Mouse (Mus musculus): ENCODE measurements around the gene Sfr1. TPM values are rescaled to one million over a fixed set of nuclear protein-coding genes. Genes with fewer than 3 reads are reported as not detected.

Gene Sfr1
- polyA plus RNA-seq (2014; fragmentation: Nextera tagmentation; extraction: Ambion mirVana) = 213 and 217 TPM in 2 replicates

DNA sequence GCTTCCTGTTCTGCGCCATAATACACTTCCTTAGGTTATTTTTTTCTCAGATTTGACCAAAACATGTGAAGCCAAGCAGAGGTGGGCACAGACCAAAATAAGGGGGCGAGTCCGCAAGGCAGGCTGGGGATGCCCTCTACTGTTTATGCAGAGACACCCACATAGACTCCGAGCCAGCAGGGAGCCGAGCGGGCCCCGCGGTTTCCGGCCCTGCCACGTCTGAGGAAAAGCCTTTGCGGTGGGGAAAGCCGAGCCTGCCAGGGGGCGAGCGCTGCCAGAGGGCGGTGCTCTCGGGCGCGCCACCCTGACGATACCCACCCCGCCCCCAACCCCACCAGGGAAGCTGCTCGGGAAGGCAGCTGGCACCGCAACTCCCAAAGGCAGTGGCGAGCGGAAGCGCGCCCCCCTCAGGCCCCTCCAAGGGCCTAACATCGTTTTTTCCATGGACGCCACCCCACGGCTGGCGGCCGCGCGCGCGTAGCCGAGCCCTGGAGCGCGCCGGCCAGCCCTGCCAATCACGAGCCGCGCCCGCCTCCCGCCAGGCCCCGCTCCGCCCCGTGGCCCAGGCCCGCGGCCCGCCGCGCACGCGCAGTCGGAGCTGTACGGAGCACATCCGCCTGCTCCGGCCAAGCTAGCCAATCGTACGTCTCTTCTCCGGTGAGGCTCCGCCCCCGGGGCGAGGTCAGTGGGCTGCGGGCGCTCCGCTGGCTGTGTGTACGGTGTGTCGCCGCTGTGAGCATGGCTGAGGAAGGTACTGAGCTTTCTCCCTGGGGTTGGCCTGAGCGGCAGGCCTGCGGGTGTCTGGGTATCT lies at the start of gene Sfr1:
Gene Sfr1 (plus strand): TSS at position 612 of the 811 bp plus-strand sequence.
- peaks cover 39% of the 10 kb centered on the region for H3K36me3 ChIP-seq (ENCODE audit: control insufficient read depth, insufficient read depth, low read length)
- H3K27me3 ChIP-seq (ENCODE audit: control insufficient read depth, insufficient read depth, low read length) = no peaks in the 10 kb centered on the region
- WGBS = under 1% methylated on average over 59 of the region's 72 CpGs
- peak within 1 kb of the TSS; percentile 76 to 80 for H3K4me3 ChIP-seq (ENCODE audit: control insufficient read depth in 1 of 2, insufficient read depth in 1 of 2, low read depth in 1 of 2, low read length in 2 of 2)
- H3K9me3 ChIP-seq (ENCODE audit: control insufficient read depth, low read length) = no peaks in the 10 kb centered on the region
- H3K4me2 ChIP-seq (ENCODE audit: low read length) = peak within 1 kb of the TSS; percentile 83
- H3K27ac ChIP-seq (replicated peaks in 1 of 2; ENCODE audit: control insufficient read depth in 1 of 2, insufficient read depth in 1 of 2, low read depth in 2 of 2, low read length in 2 of 2) = peak within 1 kb of the TSS; percentile 99 to 100
- H3K9ac ChIP-seq (ENCODE audit: low read length) = peak within 1 kb of the TSS; percentile 82
- ATAC-seq (ENCODE audit: insufficient number of reproducible peaks, insufficient read depth, low FRiP score, low read depth) = peak; percentile 96
- peaks cover 0 to 31% of the 10 kb centered on the region in 2 experiments for H3K4me1 ChIP-seq (ENCODE audit: control insufficient read depth in 2 of 2, insufficient read depth in 2 of 2, low read length in 2 of 2)

DNA sequence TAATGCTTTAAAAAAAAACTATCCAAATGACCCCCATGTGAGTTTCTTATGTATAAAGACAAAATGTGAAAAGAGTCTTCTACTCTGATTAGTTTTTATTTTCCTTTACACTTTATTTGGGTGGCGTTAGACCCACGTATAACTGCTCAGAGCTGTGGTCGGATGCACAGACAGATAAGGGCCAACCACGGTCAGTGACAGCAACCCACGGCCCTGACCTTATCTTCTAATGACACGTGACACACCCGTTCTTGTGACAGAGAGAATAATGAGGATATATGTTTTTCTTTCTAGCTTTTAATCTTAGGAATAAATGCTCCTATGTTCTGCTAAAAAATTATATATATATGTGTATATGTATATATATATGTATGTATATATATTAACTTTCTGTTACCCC lies 41.9 kb upstream of the Sfr1 start:
- Histone ChIP-seq H3K9ac (ENCODE audit: low read length) (no peak overlapping the region), H3K36me3 (ENCODE audit: control insufficient read depth, insufficient read depth, low read length) (no peaks in the 10 kb centered on the region), H3K9me3 (ENCODE audit: control insufficient read depth, low read length) (no peaks in the 10 kb centered on the region), H3K4me2 (ENCODE audit: low read length) (no peak overlapping the region), H3K4me1 (ENCODE audit: control insufficient read depth in 2 of 2, insufficient read depth in 2 of 2, low read length in 2 of 2) (no peaks in the 10 kb centered on the region), H3K4me3 (ENCODE audit: control insufficient read depth in 1 of 2, insufficient read depth in 1 of 2, low read depth in 1 of 2, low read length in 2 of 2) (no peak overlapping the region), H3K27me3 (ENCODE audit: control insufficient read depth, insufficient read depth, low read length) (no peaks in the 10 kb centered on the region; the same call in 1 of the 2 replicates), H3K27ac (replicated peaks in 1 of 2; ENCODE audit: control insufficient read depth in 1 of 2, insufficient read depth in 1 of 2, low read depth in 2 of 2, low read length in 2 of 2) (no peak overlapping the region)
- 65% methylated on average over 7 of the region's 7 CpGs for whole genome bisulfite sequencing
- no peak for ATAC-seq (ENCODE audit: insufficient number of reproducible peaks, insufficient read depth, low FRiP score, low read depth)

DNA sequence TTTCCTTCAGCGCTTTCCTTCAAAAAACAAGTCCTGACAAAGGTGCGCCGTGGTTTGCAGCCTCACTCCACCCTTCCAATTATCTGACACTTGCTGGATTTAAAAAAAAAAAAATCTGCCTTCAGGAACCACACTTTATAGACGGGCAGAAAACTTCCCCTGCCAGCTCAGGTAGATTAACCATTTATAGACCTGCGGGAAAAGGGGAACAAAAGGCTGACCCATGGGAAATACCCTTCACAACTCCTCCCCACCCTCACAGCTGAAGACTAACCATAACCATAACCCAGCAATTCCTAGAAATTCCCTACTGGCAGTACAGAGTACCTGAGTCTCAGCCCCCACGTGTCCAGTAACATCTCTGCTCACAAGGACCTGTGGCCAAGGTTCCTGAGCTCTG lies 39.5 kb upstream of the Sfr1 start, which contains the start of gene Col17a1:
Gene Col17a1 (minus strand): TSS at position 101 of the 400 bp plus-strand sequence.
- Histone ChIP-seq H3K4me2 (ENCODE audit: low read length) (no peak within 1 kb of the TSS), H3K27ac (replicated peaks in 1 of 2; ENCODE audit: control insufficient read depth in 1 of 2, insufficient read depth in 1 of 2, low read depth in 2 of 2, low read length in 2 of 2) (no peak within 1 kb of the TSS), H3K27me3 (ENCODE audit: control insufficient read depth, insufficient read depth, low read length) (no peaks in the 10 kb centered on the region; the same call in 1 of the 2 replicates), H3K36me3 (ENCODE audit: control insufficient read depth, insufficient read depth, low read length) (no peaks in the 10 kb centered on the region), H3K4me1 (ENCODE audit: control insufficient read depth in 2 of 2, insufficient read depth in 2 of 2, low read length in 2 of 2) (no peaks in the 10 kb centered on the region), H3K9ac (ENCODE audit: low read length) (no peak within 1 kb of the TSS), H3K4me3 (ENCODE audit: control insufficient read depth in 1 of 2, insufficient read depth in 1 of 2, low read depth in 1 of 2, low read length in 2 of 2) (no peak within 1 kb of the TSS), H3K9me3 (ENCODE audit: control insufficient read depth, low read length) (no peaks in the 10 kb centered on the region)
- WGBS = 79% methylated on average over 6 of the region's 6 CpGs
- ATAC-seq (ENCODE audit: insufficient number of reproducible peaks, insufficient read depth, low FRiP score, low read depth) = no peak

DNA sequence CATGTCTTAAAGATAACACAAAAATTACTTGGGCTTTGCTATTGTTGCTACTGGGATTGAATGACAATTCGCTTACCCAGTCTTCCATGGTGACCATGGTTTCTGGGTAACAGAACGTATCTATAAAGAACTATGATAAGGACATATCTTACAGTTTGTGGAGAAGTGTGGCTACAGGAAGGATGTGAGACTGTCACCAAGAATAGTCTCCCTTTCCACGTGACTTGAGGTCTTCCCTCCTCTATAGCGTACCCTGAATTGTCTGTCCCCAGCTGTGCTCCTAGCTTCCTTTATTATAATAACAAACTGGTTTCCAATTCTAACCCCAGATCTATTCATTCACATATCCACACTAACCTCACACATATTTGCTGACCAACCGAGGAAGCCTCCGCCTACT lies 35.8 kb upstream of the Sfr1 start:
- WGBS = 70% methylated on average over 6 of the region's 6 CpGs

DNA sequence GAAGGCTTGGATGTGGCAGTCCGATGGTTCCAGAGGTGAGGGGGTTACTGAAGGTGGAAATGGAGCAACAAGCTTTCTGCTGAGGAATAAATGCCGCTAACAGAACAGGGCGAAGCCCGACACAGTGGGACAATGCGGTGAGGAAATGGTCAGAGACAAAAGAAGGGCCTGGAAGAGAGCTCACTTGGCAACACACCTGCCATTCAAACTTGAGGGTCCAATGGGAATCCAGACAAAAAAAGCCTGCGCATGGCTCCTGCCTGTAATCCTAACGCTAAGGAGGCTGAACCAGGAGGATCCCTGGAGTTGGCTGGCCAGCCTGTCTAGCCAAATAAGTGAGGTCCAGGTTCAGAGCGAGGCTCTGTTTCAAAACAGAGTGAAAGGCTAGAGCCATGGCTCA lies 35.1 kb upstream of the Sfr1 start:
- H3K27ac ChIP-seq (replicated peaks in 1 of 2; ENCODE audit: control insufficient read depth in 1 of 2, insufficient read depth in 1 of 2, low read depth in 2 of 2, low read length in 2 of 2) = no peak overlapping the region
- no peaks in the 10 kb centered on the region for H3K9me3 ChIP-seq (ENCODE audit: control insufficient read depth, low read length)
- H3K27me3 ChIP-seq (ENCODE audit: control insufficient read depth, insufficient read depth, low read length) = no peaks in the 10 kb centered on the region; the same call in 1 of the 2 replicates
- no peaks in the 10 kb centered on the region for H3K4me1 ChIP-seq (ENCODE audit: control insufficient read depth in 2 of 2, insufficient read depth in 2 of 2, low read length in 2 of 2)
- no peak overlapping the region for H3K9ac ChIP-seq (ENCODE audit: low read length)
- no peak for ATAC-seq (ENCODE audit: insufficient number of reproducible peaks, insufficient read depth, low FRiP score, low read depth)
- H3K36me3 ChIP-seq (ENCODE audit: control insufficient read depth, insufficient read depth, low read length) = no peaks in the 10 kb centered on the region
- 89% methylated on average over 8 of the region's 8 CpGs for whole genome bisulfite sequencing
- no peak overlapping the region for H3K4me2 ChIP-seq (ENCODE audit: low read length)
- H3K4me3 ChIP-seq (ENCODE audit: control insufficient read depth in 1 of 2, insufficient read depth in 1 of 2, low read depth in 1 of 2, low read length in 2 of 2) = no peak overlapping the region

More for the DNA sequence above, 35.8 kb upstream of the Sfr1 start:
- no peak for ATAC-seq (ENCODE audit: insufficient number of reproducible peaks, insufficient read depth, low FRiP score, low read depth)
- Histone ChIP-seq H3K4me3 (ENCODE audit: control insufficient read depth in 1 of 2, insufficient read depth in 1 of 2, low read depth in 1 of 2, low read length in 2 of 2) (no peak overlapping the region), H3K27ac (replicated peaks in 1 of 2; ENCODE audit: control insufficient read depth in 1 of 2, insufficient read depth in 1 of 2, low read depth in 2 of 2, low read length in 2 of 2) (no peak overlapping the region), H3K4me2 (ENCODE audit: low read length) (no peak overlapping the region), H3K9ac (ENCODE audit: low read length) (no peak overlapping the region), H3K9me3 (ENCODE audit: control insufficient read depth, low read length) (no peaks in the 10 kb centered on the region), H3K36me3 (ENCODE audit: control insufficient read depth, insufficient read depth, low read length) (no peaks in the 10 kb centered on the region), H3K4me1 (ENCODE audit: control insufficient read depth in 2 of 2, insufficient read depth in 2 of 2, low read length in 2 of 2) (no peaks in the 10 kb centered on the region), H3K27me3 (ENCODE audit: control insufficient read depth, insufficient read depth, low read length) (no peaks in the 10 kb centered on the region; the same call in 1 of the 2 replicates)

DNA sequence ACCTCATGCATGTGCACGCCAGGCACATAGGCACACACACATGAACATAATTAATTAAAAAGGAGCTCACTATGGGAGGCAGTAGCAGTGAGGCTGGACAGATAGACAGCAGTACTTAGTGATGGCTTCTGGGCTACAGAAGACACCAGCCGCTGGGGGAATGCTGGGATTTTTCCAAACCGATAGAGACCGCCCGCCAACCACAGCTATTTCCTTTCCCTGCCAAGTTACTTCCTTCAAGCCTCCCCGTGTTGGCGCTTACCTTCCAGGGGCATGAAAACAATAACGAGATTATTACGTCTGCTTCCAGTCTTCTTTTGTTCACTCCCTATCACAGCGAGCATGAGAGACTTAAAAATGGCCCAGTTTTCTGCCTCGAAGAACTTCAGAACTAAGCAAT lies 34.4 kb upstream of the Sfr1 start:
- 81% methylated on average over 11 of the region's 11 CpGs for WGBS
- H3K9ac ChIP-seq (ENCODE audit: low read length) = no peak overlapping the region
- H3K9me3 ChIP-seq (ENCODE audit: control insufficient read depth, low read length) = 0 out of 2 replicates have a peak, but pooled peaks cover 2% of the 10 kb centered on the region
- H3K36me3 ChIP-seq (ENCODE audit: control insufficient read depth, insufficient read depth, low read length) = no peaks in the 10 kb centered on the region
- no peaks in the 10 kb centered on the region; the same call in 1 of the 2 replicates for H3K27me3 ChIP-seq (ENCODE audit: control insufficient read depth, insufficient read depth, low read length)
- no peak overlapping the region for H3K27ac ChIP-seq (replicated peaks in 1 of 2; ENCODE audit: control insufficient read depth in 1 of 2, insufficient read depth in 1 of 2, low read depth in 2 of 2, low read length in 2 of 2)
- ATAC-seq (ENCODE audit: insufficient number of reproducible peaks, insufficient read depth, low FRiP score, low read depth) = no peak
- no peak overlapping the region for H3K4me2 ChIP-seq (ENCODE audit: low read length)
- H3K4me3 ChIP-seq (ENCODE audit: control insufficient read depth in 1 of 2, insufficient read depth in 1 of 2, low read depth in 1 of 2, low read length in 2 of 2) = no peak overlapping the region
- H3K4me1 ChIP-seq (ENCODE audit: control insufficient read depth in 2 of 2, insufficient read depth in 2 of 2, low read length in 2 of 2) = no peaks in the 10 kb centered on the region

DNA sequence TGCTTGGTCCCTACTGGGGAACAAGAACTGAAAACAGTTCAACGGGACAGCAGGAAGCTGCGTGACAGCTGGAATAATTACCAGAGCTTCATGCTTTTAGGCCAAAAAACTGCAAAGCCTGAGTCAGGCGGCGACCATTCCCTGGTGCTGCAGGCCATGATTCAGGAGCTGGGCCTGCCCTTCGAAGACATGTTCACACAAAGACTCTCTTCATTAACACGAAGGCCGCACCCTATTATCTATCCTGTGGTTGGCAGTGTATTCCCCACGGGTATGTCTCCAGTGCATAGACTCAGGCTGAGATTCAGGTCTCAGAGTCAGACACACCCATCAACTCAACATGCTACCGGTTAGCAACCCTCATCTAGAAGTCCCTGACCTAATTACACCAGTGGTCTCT lies 33.2 kb upstream of the Sfr1 start:
- Histone ChIP-seq H3K4me1 (ENCODE audit: control insufficient read depth in 2 of 2, insufficient read depth in 2 of 2, low read length in 2 of 2) (no peaks in the 10 kb centered on the region), H3K9ac (ENCODE audit: low read length) (no peak overlapping the region), H3K27me3 (ENCODE audit: control insufficient read depth, insufficient read depth, low read length) (no peaks in the 10 kb centered on the region), H3K4me3 (ENCODE audit: control insufficient read depth in 1 of 2, insufficient read depth in 1 of 2, low read depth in 1 of 2, low read length in 2 of 2) (no peak overlapping the region), H3K9me3 (ENCODE audit: control insufficient read depth, low read length) (0 out of 2 replicates have a peak, but pooled peaks cover 3% of the 10 kb centered on the region), H3K4me2 (ENCODE audit: low read length) (no peak overlapping the region), H3K36me3 (ENCODE audit: control insufficient read depth, insufficient read depth, low read length) (no peaks in the 10 kb centered on the region), H3K27ac (replicated peaks in 1 of 2; ENCODE audit: control insufficient read depth in 1 of 2, insufficient read depth in 1 of 2, low read depth in 2 of 2, low read length in 2 of 2) (no peak overlapping the region)
- no peak for ATAC-seq (ENCODE audit: insufficient number of reproducible peaks, insufficient read depth, low FRiP score, low read depth)
- WGBS = 68% methylated on average over 9 of the region's 9 CpGs

All from heart, embryonic 14.5 days (tissue).